Mouse (Mus musculus): ENCODE results near the gene Capn11.

Gene Capn11

DNA sequence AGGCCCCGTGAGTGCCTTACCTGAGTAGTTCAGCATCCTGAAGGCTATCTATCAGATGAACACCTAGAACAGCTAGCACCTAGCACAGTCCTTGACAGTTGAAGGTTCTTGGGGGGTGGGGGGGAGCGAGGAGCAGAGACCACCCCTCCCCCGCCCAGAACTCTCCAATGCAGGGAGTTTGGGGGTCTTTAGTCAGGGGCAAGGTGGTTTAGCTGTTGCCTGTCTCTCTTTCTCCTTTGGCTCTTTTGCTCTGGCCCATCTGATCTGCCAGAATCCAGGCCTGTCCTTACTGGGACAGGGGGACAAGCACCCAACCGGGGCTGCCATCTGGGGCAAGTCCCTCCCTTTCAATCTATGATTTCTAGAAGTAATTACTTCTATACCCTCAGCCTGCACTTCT lies at the start of gene Capn11:
Gene Capn11, minus strand, starts transcription at position 101 of the 400 bp plus-strand sequence.
- no peak for DNase-seq (ENCODE audit: low read depth)

GRCm38 (mm10) chr17:45708179-45708578 lies 49.1 kb upstream of the Capn11 start:
- no peak for DNase-seq (ENCODE audit: low read depth)

- DNase-seq (ENCODE audit: low read depth): no peak
Measured at GRCm38 (mm10) chr17:45707376-45707775, 48.3 kb upstream of the Capn11 start.

GRCm38 (mm10) chr17:45706796-45707195 lies 47.7 kb upstream of the Capn11 start:
- DNase-seq (ENCODE audit: low read depth): no peak

DNA sequence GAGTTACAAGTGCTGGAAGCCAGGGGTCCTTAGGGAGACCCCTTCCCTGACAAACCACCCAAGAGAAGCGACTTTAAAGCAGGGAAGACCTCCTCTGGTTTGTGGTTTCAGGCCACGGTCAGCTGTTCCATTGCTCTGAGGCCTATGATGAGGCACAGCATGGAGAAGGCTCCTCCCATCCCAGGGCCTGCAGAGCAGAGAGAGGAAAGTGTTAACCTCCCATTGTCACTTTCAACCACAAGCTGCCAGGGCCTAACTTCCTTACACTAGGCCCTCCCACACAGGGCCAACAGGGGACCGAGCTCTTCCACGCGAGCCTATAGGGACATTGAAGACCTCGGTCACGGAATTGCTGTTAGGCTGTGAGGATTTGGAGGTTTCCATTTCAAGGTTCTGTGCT lies 44.1 kb upstream of the Capn11 start:
- no peak for DNase-seq (ENCODE audit: low read depth)

DNA sequence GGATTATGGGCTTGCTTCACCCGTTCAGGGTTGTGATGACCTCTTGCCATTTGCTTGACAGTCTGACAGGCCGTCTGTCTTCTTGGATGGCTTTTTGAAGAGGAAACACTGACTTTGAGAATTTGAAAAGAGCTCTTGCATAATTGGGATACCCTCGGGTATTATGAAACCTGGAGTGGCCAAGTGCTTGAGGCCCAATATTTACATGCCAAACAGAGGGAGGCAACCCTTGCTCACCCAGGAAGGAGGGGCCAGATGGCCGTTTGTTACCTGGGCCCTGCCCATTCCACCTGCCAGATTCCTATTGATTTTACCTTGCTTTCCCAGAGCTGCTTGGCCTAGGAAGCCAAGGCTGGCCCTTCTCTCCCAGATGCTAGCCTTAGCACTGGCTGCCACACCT lies 43.1 kb upstream of the Capn11 start:
- no peak for DNase-seq (ENCODE audit: low read depth)

DNA sequence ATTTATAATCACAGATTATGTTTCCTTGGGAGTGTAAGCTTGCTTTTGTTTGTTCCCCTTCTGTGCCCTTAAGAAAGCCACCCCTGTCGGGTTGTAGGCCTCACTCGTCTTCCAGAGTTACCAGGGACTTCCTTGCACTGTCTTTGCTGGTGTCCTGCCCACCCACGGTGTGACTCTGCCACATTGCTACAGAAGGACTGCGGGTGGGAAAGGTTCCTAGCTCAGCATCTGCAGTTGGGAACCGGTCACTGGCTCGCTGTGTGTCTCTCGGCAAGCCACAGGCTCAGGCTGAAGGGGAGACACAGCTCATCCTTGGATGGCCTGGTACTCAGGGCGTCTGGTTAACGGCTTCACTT lies 42.1 kb upstream of the Capn11 start:
- no peak for DNase-seq (ENCODE audit: low read depth)

- no peak for DNase-seq (ENCODE audit: low read depth)
Measured at GRCm38 (mm10) chr17:45700496-45701235, 41.5 kb upstream of the Capn11 start.

- no peak for DNase-seq (ENCODE audit: low read depth)
Measured at GRCm38 (mm10) chr17:45699039-45699740, 40.1 kb upstream of the Capn11 start.

GRCm38 (mm10) chr17:45698368-45698767 lies 39.2 kb upstream of the Capn11 start:
- no peak for DNase-seq (ENCODE audit: low read depth)

DNA sequence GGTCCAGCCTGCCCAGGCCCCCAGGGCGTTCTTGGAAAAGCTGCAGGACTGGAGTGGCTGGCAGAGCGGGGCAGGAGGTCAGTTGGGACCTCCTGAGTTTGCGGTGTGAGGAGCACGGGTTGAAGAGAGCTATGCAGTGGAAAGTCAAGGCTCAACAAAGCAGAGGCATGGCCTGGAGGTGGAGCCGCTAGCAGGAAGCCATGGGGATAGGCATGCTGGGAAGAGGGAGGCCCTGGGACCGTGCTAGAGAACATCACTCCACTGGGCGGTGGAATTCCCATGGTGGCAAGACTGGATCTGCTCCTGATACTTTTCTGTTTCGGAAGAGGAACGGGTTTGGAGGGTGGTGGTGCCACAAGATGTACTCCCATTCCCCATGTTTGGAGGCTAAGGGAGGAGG lies 37.9 kb upstream of the Capn11 start:
- no peak for DNase-seq (ENCODE audit: low read depth)

DNA sequence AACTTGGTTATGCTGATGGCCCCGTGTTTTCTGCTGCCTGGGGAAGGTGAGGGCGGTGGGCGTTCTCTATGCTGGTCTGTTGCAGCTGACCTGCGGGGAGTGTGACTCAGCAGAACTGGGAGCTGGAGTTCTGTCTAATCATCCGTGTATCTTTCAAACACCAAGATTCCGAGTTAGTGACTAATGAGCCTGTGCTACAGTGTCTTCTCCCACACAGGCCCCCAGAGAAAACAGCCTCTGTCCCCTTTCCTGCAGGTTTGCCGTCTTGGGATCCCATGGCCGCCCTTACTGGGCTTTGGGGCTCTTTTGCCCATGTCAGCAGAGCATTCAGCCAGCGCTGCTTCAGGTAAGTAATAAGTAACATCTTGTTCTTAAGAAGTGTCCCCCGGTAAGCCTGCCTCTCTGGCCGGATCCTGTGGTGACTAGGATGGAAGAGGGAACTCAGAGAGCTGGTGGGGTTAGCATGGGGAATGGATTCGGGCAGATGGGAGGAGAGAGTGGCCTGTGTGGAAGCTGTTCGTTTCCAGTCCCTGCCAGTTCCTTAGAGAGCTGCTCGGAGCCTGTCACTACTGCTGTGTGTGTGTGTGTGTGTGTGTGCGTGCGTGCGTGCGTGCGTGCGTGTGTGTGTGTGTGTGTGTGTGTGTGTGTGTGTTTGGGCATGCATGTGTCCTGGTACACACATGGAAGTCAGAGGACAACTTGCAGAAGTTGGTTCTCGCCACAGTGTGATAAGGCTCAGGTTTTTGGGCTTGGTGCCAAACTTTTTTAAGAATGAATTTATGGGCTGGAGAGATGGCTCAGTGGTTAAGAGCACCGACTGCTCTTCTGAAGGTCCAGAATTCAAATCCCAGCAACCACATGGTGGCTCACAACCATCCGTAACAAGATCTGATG lies 36.3 kb upstream of the Capn11 start:
- peak; percentile 46 for DNase-seq (ENCODE audit: low read depth)

- no peak for DNase-seq (ENCODE audit: low read depth)
Measured at GRCm38 (mm10) chr17:45693812-45694565, 34.9 kb upstream of the Capn11 start.

DNA sequence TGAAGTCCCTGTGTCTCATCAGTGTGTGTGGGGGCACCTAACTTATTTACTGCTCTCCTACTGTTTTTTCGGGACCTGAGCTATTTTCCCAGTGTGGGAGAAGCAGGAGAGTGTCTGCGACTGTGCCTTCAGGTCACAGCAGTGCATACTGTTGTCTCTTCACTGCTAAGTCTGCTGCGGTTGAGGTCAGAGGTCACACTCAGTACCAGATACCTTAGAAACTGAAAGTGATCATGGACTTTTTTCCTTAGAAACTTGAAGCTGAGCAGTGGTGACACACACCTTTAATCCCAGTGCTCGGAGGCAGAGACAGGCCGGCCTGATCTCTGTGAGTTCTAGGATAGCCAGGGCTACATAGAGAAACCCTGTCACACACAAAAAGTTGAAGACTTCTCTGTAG lies 33.0 kb upstream of the Capn11 start:
- no peak for DNase-seq (ENCODE audit: low read depth)

DNA sequence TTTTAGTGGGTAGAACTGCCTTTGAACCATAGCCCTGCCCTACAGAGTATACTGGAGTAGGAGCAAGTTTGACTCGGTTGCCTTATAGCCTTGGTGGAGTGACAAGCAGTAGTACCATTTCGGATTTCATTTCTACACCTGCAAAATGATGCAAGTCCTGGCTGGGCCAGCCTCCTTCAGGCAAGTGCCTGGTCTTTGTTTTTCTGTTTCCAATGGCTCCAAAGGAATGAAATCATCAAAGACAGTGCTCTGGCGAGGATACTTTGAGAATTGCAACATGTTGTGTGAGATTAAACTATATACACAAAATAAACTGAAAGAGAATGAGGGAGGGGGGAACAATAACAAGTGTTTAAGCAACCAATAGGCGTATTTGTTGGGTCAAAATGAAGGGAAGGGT lies 30.9 kb upstream of the Capn11 start:
- DNase-seq (ENCODE audit: low read depth): no peak

DNA sequence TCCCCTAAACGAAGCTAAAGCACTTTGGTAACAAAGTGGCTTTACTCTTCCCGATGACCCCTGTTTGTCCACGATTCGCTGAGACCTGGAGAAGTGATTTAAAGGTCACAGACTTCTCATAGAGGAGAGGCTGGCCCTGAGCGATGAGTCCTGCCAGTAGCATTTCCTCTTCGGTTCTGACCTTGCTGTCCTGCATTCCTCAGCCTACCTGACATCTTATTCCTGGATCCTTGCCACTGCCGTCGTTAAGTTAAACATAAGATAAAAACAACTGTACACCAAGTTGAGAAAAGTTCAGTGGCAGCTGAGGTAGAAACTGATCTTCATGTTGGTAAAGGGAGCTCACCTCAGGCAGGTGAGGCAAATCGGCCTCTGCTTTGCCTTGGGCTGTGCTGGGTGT lies 30.0 kb upstream of the Capn11 start:
- DNase-seq (ENCODE audit: low read depth): no peak

- DNase-seq (ENCODE audit: low read depth): peak; percentile 58
Measured at GRCm38 (mm10) chr17:45686716-45687115, 27.6 kb upstream of the Capn11 start, which contains the start of gene Tmem63b. Tmem63b (minus strand) TSS chr17:45686905.

GRCm38 (mm10) chr17:45686093-45686619 lies 27.0 kb upstream of the Capn11 start, which contains the start of gene Mrpl14:
Mrpl14 (plus strand) TSS chr17:45686322.
- peak; percentile 85 for DNase-seq (ENCODE audit: low read depth)

GRCm38 (mm10) chr17:45685171-45686092 lies 26.3 kb upstream of the Capn11 start:
- peak; percentile 41 for DNase-seq (ENCODE audit: low read depth)

GRCm38 (mm10) chr17:45684667-45685131 lies 25.6 kb upstream of the Capn11 start:
- DNase-seq (ENCODE audit: low read depth): no peak

All from c-Kit-positive CD71-positive TER-119-negative erythroid progenitor cells, embryonic 14.5 days (primary cell).